Mouse (Mus musculus): Measurements from ENCODE around the gene Aplp1.

DNA sequence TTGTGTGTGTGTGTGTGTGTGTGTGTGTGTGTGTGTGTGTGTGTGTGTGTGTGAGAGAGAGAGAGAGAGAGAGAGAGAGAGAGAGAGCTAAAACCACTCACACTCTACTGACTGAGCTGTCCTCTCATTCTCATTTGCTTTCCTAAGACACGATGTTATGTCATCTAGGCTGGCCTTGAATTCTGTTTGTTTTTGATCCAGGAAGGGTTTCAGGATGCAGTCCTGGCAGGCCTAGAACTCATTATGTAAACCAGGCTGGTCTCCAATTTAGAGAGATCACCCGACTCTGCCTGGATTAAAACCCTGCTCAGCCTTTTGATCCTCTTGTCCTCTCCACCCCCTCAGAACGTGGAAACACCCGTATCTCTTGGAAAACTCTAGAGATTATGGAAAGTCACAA, 18.7 kb upstream of the Aplp1 start:
- TF ChIP-seq POLR2A (IDR thresholded peaks at IDR 0.05; ENCODE audit: insufficient read depth, low read length) (no peak), CTCF (IDR thresholded peaks at IDR 0.05; ENCODE audit: low read depth, low read length) (no peak)
